Mouse (Mus musculus) urinary bladder, postnatal 4 days (tissue): ENCODE data around the gene Scn4b.

Experiments
- DNase-seq, 2 experiments: peaks; one replicate each; pipeline ENCODE4 v3.0.0; 2021 to 2022; ENCODE audit warnings: low spot score in 2 of 2

The Scn4b gene

GRCm38 (mm10) chr9:45125211-45125610 lies 13.0 kb upstream of the Scn4b start:
- no peak for DNase-seq

DNA sequence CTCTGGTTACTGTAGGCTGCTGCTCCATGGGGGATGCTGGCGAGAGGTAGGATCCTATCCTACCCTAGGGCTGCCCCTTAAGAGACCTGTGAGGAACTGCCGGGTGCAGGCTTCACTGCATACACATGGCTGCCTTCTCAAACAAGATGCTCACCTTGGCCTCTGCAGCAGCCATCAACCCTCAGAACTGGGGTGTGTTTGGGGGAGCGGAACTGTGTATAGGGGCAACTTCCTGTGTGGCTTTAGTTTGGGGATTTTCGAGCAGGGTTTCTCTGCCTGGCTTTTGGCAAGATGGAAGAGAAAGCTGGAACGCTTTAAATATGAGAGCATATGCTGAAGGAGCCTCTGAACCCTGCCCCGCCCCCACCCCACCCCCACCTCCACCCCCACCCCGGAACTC lies 11.3 kb upstream of the Scn4b start:
- no peak for DNase-seq

DNA sequence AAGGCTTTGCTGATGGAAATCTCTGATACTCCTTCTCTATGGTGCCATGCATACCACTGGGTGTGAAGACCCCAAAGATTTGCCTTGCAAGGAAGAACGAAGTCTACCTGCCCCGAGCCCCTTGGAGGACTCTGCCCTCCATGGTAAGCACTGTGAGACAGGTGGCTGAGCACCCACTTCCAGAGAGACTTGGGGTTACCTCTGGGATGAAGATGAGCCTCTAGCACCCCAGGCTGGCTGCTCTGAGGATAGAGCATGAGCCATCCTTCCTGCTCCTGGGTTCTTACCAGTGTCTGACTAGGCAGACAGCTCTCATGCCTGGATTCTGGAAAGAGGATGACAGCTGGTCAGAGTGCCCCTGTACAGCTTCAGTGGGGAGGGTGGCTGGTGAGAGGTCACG lies 8.1 kb upstream of the Scn4b start:
- DNase-seq, result no peak

GRCm38 (mm10) chr9:45133484-45134310 lies 4.5 kb upstream of the Scn4b start:
- DNase-seq, result peak in 1 of 2 experiments; percentile 38

- DNase-seq, result no peak
Observed at GRCm38 (mm10) chr9:45136442-45137169, 1.6 kb upstream of the Scn4b start.

DNA sequence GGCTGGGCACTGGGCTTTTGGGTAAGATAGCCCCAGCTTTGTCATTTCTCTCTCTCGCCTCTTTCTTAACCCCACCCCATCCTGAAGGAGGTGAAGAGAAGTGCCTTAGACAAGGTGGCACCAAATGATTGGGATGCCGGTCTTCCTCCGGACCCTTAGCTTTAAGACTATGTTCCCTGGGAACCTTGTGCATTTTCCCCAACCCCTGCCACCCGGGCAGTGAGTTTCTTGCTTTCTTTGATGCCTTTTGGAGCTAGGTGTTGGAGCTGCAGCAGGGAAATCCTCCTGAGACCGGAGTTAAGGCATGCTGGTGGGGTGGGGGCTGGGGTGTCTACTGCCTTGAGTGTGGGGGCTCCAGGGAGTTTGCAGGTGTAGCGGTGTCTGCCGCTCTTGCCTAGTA lies 887 bp downstream of the Scn4b start:
- no peak for DNase-seq

GRCm38 (mm10) chr9:45140945-45141344 lies 2.8 kb downstream of the Scn4b start:
- no peak for DNase-seq

- no peak for DNase-seq
Observed at GRCm38 (mm10) chr9:45142686-45143085, 4.5 kb downstream of the Scn4b start.

GRCm38 (mm10) chr9:45145533-45146266 lies 7.5 kb downstream of the Scn4b start:
- no peak for DNase-seq

GRCm38 (mm10) chr9:45146267-45146597 lies 8.0 kb downstream of the Scn4b start:
- DNase-seq, result peak; percentile 32 to 78

DNA sequence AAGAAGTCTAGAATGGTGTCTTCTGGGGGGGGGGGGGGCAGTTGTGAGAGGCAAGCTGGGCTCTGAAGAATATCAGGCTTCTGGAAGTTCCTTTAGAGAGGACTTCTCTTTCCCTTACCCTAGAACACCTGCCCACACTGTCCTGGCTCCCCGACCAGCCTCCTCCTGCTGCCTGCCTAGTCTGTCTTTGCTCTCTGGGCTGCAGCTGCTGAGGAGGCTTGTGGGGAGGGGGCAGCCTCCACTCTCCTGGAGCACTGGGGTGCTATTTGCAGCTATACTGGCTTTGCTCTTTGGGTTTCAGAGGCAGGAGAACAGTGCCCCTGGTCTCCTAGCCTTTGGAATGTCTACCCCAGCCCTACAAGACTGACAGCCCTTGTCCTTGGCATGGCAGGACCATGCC lies 12.7 kb downstream of the Scn4b start:
- no peak for DNase-seq

- DNase-seq, result no peak
Observed at GRCm38 (mm10) chr9:45153361-45153760, 15.2 kb downstream of the Scn4b start.

GRCm38 (mm10) chr9:45167903-45168302 lies 29.7 kb downstream of the Scn4b start:
- DNase-seq, result no peak

- DNase-seq, result no peak
Observed at GRCm38 (mm10) chr9:45170150-45170549, 32.0 kb downstream of the Scn4b start.

DNA sequence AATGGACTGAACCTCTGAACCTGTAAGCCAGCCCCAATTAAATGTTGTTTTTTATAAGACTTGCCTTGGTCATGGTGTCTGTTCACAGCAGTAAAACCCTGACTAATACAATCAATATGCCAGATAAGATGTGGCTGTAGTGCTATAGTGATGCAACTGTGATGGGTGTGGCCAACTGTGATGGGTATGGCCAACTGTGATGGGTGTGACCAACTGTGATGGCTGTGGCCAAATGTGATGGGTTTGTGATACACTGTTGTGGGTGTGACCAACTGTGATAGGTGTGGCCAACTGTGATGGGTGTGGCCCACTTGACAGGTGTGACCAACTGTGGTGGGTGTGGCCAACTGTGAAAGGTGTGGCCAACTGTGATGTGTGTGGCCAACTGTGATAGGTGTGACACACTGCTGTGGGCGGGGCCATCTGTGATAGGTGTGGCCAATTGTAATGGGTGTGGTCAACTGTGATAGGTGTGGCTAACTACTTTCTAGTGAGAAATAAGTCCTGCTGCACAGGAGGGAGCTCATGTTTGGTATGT lies 32.9 kb downstream of the Scn4b start:
- no peak for DNase-seq

DNA sequence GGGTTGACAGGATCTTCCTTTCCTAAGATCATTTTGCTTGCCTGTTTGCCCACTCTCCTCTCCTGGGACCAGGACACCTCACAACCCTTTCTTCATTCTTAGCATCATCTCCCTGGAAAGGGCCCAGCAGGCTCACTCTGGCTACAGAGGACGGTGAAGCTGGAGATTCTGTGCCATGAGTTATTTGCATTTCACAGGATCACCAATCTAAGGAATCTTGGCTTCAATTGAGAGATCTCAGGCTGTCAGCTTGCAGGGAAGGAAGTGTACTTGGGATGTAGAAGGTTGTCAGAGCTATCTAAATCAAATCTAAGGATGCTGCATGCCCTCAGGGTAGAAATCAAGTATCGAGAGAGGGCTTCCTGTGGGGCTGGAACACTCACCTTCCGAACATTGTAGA lies 35.3 kb downstream of the Scn4b start:
- no peak for DNase-seq

GRCm38 (mm10) chr9:45179282-45179681 lies 41.1 kb downstream of the Scn4b start:
- no peak for DNase-seq

DNA sequence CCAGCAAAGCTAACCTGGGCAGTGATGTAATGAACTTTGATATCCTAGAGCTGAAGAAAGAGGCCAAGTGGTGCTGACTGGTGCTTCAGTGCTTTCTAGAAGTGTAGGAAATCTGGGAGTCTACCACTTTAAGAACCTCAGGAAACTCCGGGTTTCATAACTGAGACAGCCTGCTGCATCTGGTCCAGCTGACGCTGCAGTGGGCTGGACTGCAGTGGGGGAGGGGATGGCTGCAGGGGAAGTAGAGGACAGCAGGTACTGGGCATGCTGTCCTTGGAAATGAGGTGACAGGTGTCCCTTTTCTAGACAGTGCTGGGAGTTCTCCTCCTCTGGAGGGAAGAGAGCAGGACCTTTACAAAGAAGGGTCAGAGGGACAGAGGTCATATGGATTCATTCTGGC lies 43.6 kb downstream of the Scn4b start, which contains the start of gene BC049352:
Gene BC049352 (plus strand): TSS at position 238 of the 400 bp plus-strand sequence.
- no peak for DNase-seq

DNA sequence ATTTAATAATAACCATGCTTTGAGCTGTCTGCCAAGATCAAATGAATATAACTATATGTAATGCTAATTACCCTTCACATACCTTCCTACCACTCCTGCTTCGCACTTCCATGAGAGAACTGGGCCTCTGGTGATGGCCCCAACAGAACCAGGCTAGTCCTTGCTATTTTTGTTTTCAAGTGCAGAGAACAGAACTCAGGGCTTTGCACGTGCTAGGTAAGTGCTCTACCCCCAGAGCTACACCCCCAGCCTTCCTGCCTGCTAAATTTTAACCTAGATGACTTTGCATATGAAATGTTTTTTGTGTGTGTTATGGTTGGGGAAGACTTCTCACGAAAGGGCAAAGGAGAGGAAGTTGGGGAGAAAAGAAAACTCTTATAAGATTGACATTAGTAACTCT lies 44.3 kb downstream of the Scn4b start:
- no peak for DNase-seq

DNA sequence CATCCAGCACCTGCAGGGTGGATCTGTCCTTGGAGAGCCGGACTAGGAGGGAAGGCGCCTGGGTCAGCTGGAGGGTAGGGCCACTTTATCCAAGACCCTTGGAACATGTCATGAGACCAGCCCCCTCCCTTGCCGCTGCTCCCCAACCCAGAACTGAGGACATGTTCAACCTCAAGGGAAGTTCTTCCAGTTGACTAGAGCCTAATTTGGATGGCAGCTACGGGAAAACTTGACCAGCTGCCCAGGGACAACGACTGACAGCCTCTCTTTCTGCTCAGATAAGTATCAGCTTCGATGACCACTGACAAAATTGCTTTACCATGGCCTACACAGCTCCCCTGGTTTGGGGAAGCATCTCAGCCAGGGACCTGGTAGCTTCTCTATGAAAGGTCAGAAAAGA lies 45.1 kb downstream of the Scn4b start:
- no peak for DNase-seq

DNA sequence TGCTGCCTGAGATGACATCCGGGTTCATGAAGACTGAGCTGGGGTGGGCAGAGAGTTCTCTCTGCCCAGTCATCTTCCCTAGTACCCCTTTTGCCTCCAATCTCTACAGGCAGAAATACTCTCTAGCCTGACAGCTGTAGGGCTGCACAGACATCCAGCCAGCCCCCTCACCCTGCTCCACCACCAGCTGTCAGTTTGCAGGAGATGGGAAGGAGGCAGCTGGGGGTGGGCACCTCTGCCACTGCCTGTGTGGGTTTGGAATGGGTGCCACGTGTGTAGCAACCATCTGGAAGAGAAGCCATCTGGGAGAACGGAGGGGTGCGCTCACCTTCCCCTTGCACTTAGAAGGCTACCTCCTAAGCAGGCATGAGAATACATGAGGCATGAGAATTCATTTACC lies 47.1 kb downstream of the Scn4b start:
- no peak for DNase-seq
